Mouse (Mus musculus) MEL (cell line): ENCODE results near the gene Xntrpc. TPM values are rescaled to one million over a fixed set of nuclear protein-coding genes. Genes with fewer than 3 reads are reported as not detected.

Experiments used
- DNase-seq: peaks from one replicate; pipeline ENCODE4 v3.0.0; 2011; ENCODE audit warnings: low read depth, low spot score
- H3K27ac ChIP-seq: 2 replicates; pipeline ENCODE4 v1.5.1; 2012; ENCODE audit warnings: low read depth, mild to moderate bottlenecking, control low read depth, low read length, moderate library complexity; ENCODE audit not compliant: control insufficient read depth
- H3K27me3 ChIP-seq, 2 experiments: fragments of 150-350 bp in 1 of 2; sonication (generic) in 1 of 2; 2 replicates each; pipeline ENCODE4 v1.6.1; 2012; ENCODE audit warnings: low read length in 2 of 2, mild to moderate bottlenecking in 2 of 2, improper control_type of control experiment in 1 of 2, moderate library complexity in 1 of 2; ENCODE audit not compliant: insufficient read depth in 2 of 2, control insufficient read depth in 1 of 2
- H3K36me3 ChIP-seq, 2 experiments: 2 replicates each; pipeline ENCODE4 v1.6.1; 2012 to 2014; ENCODE audit warnings: low read length in 2 of 2, improper control_type of control experiment in 1 of 2, inconsistent platforms in 1 of 2, mild to moderate bottlenecking in 1 of 2; ENCODE audit not compliant: insufficient read depth in 2 of 2, control insufficient read depth in 1 of 2
- H3K4me1 ChIP-seq, 2 experiments: fragments of 150-350 bp in 1 of 2; sonication (generic) in 1 of 2; 2 replicates each; pipeline ENCODE4 v1.6.1; 2012; ENCODE audit warnings: low read length in 2 of 2, improper control_type of control experiment in 1 of 2, mild to moderate bottlenecking in 1 of 2; ENCODE audit not compliant: insufficient read depth in 2 of 2, control insufficient read depth in 1 of 2
- H3K4me3 ChIP-seq, 2 experiments: fragments of 150-350 bp in 1 of 2; sonication (generic) in 1 of 2; 2 replicates each; pipeline ENCODE4 v1.5.1; 2012; ENCODE audit warnings: low read depth in 2 of 2, low read length in 2 of 2, mild to moderate bottlenecking in 2 of 2, moderate library complexity in 2 of 2, control low read depth in 1 of 2, improper control_type of control experiment in 1 of 2; ENCODE audit not compliant: control insufficient read depth in 1 of 2, insufficient read depth in 1 of 2
- H3K79me2 ChIP-seq: 2 replicates; pipeline ENCODE4 v1.6.1; 2012; ENCODE audit warnings: mild to moderate bottlenecking, low read length, moderate library complexity; ENCODE audit not compliant: control insufficient read depth, poor library complexity, insufficient read depth
- H3K9ac ChIP-seq: 2 replicates; pipeline ENCODE4 v1.6.1; 2012; ENCODE audit warnings: low read depth, mild to moderate bottlenecking, control low read depth, low read length, moderate library complexity; ENCODE audit not compliant: control insufficient read depth, poor library complexity, severe bottlenecking
- H3K9me3 ChIP-seq: fragments of 150-350 bp; sonication (generic); replicated peaks from 2 replicates; pipeline ENCODE4 v1.6.1; 2012; ENCODE audit warnings: mild to moderate bottlenecking, low read length, improper control_type of control experiment, moderate library complexity; ENCODE audit not compliant: insufficient read depth
- BHLHE40 ChIP-seq: IDR thresholded peaks from 2 replicates; pipeline ENCODE4 v1.6.1; 2012; ENCODE audit warnings: low read depth, mild to moderate bottlenecking, inconsistent platforms, low read length, improper control_type of control experiment, borderline replicate concordance
- CHD1 ChIP-seq: IDR thresholded peaks from 2 replicates; pipeline ENCODE4 v1.6.1; 2012; ENCODE audit warnings: low read depth, mild to moderate bottlenecking, inconsistent platforms, low read length, improper control_type of control experiment
- CTCF ChIP-seq, 3 experiments: IDR thresholded peaks in 2 of 3; conservative IDR thresholded peaks in 1 of 3; 2 replicates each; pipeline ENCODE4 v1.5.1; 2011 to 2012; ENCODE audit warnings: low read length in 3 of 3, low read depth in 2 of 3, mild to moderate bottlenecking in 2 of 3, improper control_type of control experiment in 1 of 3, inconsistent platforms in 1 of 3, mixed read lengths in 1 of 3, moderate library complexity in 1 of 3; ENCODE audit not compliant: control insufficient read depth in 1 of 3, insufficient read depth in 1 of 3, poor library complexity in 1 of 3, severe bottlenecking in 1 of 3
- ELF1 ChIP-seq: IDR thresholded peaks from 2 replicates; pipeline ENCODE4 v1.6.1; 2014; ENCODE audit warnings: low read depth, mild to moderate bottlenecking, inconsistent platforms, low read length, improper control_type of control experiment, moderate library complexity
- EP300 ChIP-seq, 2 experiments: IDR thresholded peaks; 2 replicates each; pipeline ENCODE4 v1.6.1; 2011; ENCODE audit warnings: improper control_type of control experiment in 2 of 2, low read length in 2 of 2, low read depth in 1 of 2, mild to moderate bottlenecking in 1 of 2
- GABPA ChIP-seq: IDR thresholded peaks from 2 replicates; pipeline ENCODE4 v1.6.1; 2012; ENCODE audit warnings: low read depth, mild to moderate bottlenecking, inconsistent platforms, low read length, improper control_type of control experiment, moderate library complexity
- MAFK ChIP-seq: IDR thresholded peaks from 2 replicates; pipeline ENCODE4 v1.6.1; 2011; ENCODE audit warnings: low read depth, mild to moderate bottlenecking, low read length, improper control_type of control experiment, borderline replicate concordance
- MAX ChIP-seq: IDR thresholded peaks from 2 replicates; pipeline ENCODE4 v1.6.1; 2011; ENCODE audit warnings: low read length, improper control_type of control experiment
- MEF2A ChIP-seq: IDR thresholded peaks from 2 replicates; pipeline ENCODE4 v1.6.1; 2014; ENCODE audit warnings: low read depth, mild to moderate bottlenecking, inconsistent platforms, low read length, improper control_type of control experiment; ENCODE audit not compliant: poor library complexity, insufficient replicate concordance, severe bottlenecking; ENCODE audit errors: extremely low read depth
- MYB ChIP-seq: IDR thresholded peaks from 2 replicates; pipeline ENCODE4 v1.6.1; 2011; ENCODE audit warnings: mild to moderate bottlenecking, low read depth, low read length, improper control_type of control experiment
- NRF1 ChIP-seq: IDR thresholded peaks from 2 replicates; pipeline ENCODE4 v1.6.1; 2014; ENCODE audit warnings: low read depth, mild to moderate bottlenecking, inconsistent platforms, low read length, improper control_type of control experiment, moderate library complexity; ENCODE audit not compliant: poor library complexity, insufficient read depth, severe bottlenecking
- RAD21 ChIP-seq: IDR thresholded peaks from 2 replicates; pipeline ENCODE4 v1.6.1; 2011; ENCODE audit warnings: mild to moderate bottlenecking, low read depth, low read length, improper control_type of control experiment
- RCOR1 ChIP-seq: IDR thresholded peaks from 2 replicates; pipeline ENCODE4 v1.6.1; 2012; ENCODE audit warnings: low read depth, mild to moderate bottlenecking, inconsistent platforms, low read length, improper control_type of control experiment
- TCF12 ChIP-seq: IDR thresholded peaks from 2 replicates; pipeline ENCODE4 v1.6.1; 2014; ENCODE audit warnings: low read depth, mild to moderate bottlenecking, inconsistent platforms, low read length, improper control_type of control experiment, moderate library complexity
- USF1 ChIP-seq: IDR thresholded peaks from 2 replicates; pipeline ENCODE4 v1.6.1; 2014; ENCODE audit warnings: low read depth, mild to moderate bottlenecking, inconsistent platforms, low read length, improper control_type of control experiment, moderate library complexity
- ZMIZ1 ChIP-seq: IDR thresholded peaks from 2 replicates; pipeline ENCODE4 v1.6.1; 2012; ENCODE audit warnings: low read depth, mild to moderate bottlenecking, inconsistent platforms, low read length, improper control_type of control experiment, moderate library complexity
- polyA plus RNA-seq, 2 experiments: library from polyadenylated mRNA; stranded (reverse) in 1 of 2; unstranded in 1 of 2; fragments of >175 nt in 1 of 2; fragments of >200 nt in 1 of 2; gene quantifications; 2 replicates each; pipeline versions ENCODE4 v1.2.1 to v1.2.4; 2012; ENCODE audit warnings: low replicate concordance in 2 of 2, low read depth in 1 of 2; ENCODE audit not compliant: insufficient read length in 2 of 2, insufficient read depth in 1 of 2, missing spikeins in 1 of 2
- total RNA-seq: library from RNA; depleted of rRNA; stranded (reverse); fragments of 300-350 nt; gene quantifications from 2 replicates; pipeline ENCODE4 v1.2.3, GENCODE M21; 2012

The Xntrpc gene
- total and polyA plus RNA-seq, 3 experiments, result 0.08 to 0.14 TPM; not detected in 1

- no peak for TF ChIP-seq MYB
- TF ChIP-seq GABPA, result no peak
- TF ChIP-seq RAD21, result peak; percentile 6
- no peak for TF ChIP-seq ELF1
- TF ChIP-seq CTCF (IDR thresholded peaks at IDR 0.05 in 2 of 3, conservative IDR thresholded peaks at IDR 0.05 in 1 of 3; ENCODE audit: control insufficient read depth in 1 of 3, insufficient read depth in 1 of 3, low read depth in 2 of 3, low read length in 3 of 3, poor library complexity in 1 of 3, severe bottlenecking in 1 of 3), result peak in 1 of 3 experiments; percentile 13; a peak in 1 of 6 replicates
- TF ChIP-seq TCF12, result no peak
- TF ChIP-seq BHLHE40, result no peak
- H3K4me3 ChIP-seq, result no peak overlapping the region
- no peak overlapping the region for H3K9ac ChIP-seq
- DNase-seq, result no peak
- H3K79me2 ChIP-seq, result no peaks in the 10 kb centered on the region
- no peaks in the 10 kb centered on the region for H3K27me3 ChIP-seq
- no peaks in the 10 kb centered on the region for H3K4me1 ChIP-seq
- H3K9me3 ChIP-seq, result no peaks in the 10 kb centered on the region
- no peak overlapping the region for H3K27ac ChIP-seq
- H3K36me3 ChIP-seq, result peaks cover 0 to 5% of the 10 kb centered on the region in 2 experiments; a peak in 2 of 4 replicates
Measured at GRCm38 (mm10) chr7:102034904-102035303, 30.6 kb upstream of the Xntrpc start.

GRCm38 (mm10) chr7:102035534-102035933 lies 30.0 kb upstream of the Xntrpc start:
- Histone ChIP-seq H3K4me1 (no peaks in the 10 kb centered on the region), H3K27ac (no peak overlapping the region), H3K4me3 (no peak overlapping the region), H3K27me3 (no peaks in the 10 kb centered on the region), H3K79me2 (no peaks in the 10 kb centered on the region), H3K36me3 (peaks cover 0 to 5% of the 10 kb centered on the region in 2 experiments; a peak in 1 of 4 replicates), H3K9ac (no peak overlapping the region), H3K9me3 (no peaks in the 10 kb centered on the region)
- no peak for DNase-seq
- TF ChIP-seq CHD1 (no peak), EP300 (IDR thresholded peaks at IDR 0.05; ENCODE audit: low read depth in 1 of 2, low read length in 2 of 2) (no peak), MAFK (no peak), USF1 (no peak), MEF2A (no peak), MAX (no peak), RCOR1 (no peak), ELF1 (no peak), ZMIZ1 (no peak), CTCF (IDR thresholded peaks at IDR 0.05 in 2 of 3, conservative IDR thresholded peaks at IDR 0.05 in 1 of 3; ENCODE audit: control insufficient read depth in 1 of 3, insufficient read depth in 1 of 3, low read depth in 2 of 3, low read length in 3 of 3, poor library complexity in 1 of 3, severe bottlenecking in 1 of 3) (no peak), NRF1 (no peak)
